Mouse (Mus musculus): ENCODE measurements around the gene Chst3.

- no peak for TF ChIP-seq POLR2A (IDR thresholded peaks at IDR 0.05; ENCODE audit: control insufficient read depth, low read depth, low read length)
- TF ChIP-seq CTCF (IDR thresholded peaks at IDR 0.05; ENCODE audit: control insufficient read depth, insufficient read depth, insufficient replicate concordance, low read depth, low read length), result no peak
Observed at GRCm38 (mm10) chr10:60230321-60231088, 11.4 kb upstream of the Chst3 start.
